Mouse (Mus musculus) erythroblast, embryonic 14.5 days (primary cell): ENCODE measurements around the gene Tspear. TPM values are rescaled to one million over a fixed set of nuclear protein-coding genes. Genes with fewer than 3 reads are reported as not detected.
A peak's percentile ranks its signal among the peaks of the same experiment; 100 is the strongest.

ENCODE experiments used
- H3K27me3 ChIP-seq: 2 replicates; pipeline ENCODE4 v1.6.1; 2012; ENCODE audit warnings: inconsistent platforms; ENCODE audit not compliant: control insufficient read depth
- H3K36me3 ChIP-seq: 2 replicates; pipeline ENCODE4 v1.6.1; 2012; ENCODE audit warnings: mild to moderate bottlenecking, inconsistent platforms; ENCODE audit not compliant: control insufficient read depth
- H3K4me1 ChIP-seq: 2 replicates; pipeline ENCODE4 v1.6.1; 2012; ENCODE audit warnings: inconsistent platforms; ENCODE audit not compliant: control insufficient read depth
- H3K4me3 ChIP-seq: replicated peaks from 2 replicates; pipeline ENCODE3; 2012; ENCODE audit warnings: moderate library complexity, mild to moderate bottlenecking, inconsistent platforms
- H3K9me3 ChIP-seq: 2 replicates; pipeline ENCODE4 v1.6.1; 2012; ENCODE audit warnings: low read length, inconsistent platforms, mixed read lengths; ENCODE audit not compliant: control insufficient read depth
- GATA1 ChIP-seq: IDR thresholded peaks from 2 replicates; pipeline ENCODE4 v1.6.1; 2012; ENCODE audit warnings: low read length, inconsistent platforms, mixed read lengths
- TAL1 ChIP-seq: IDR thresholded peaks from 3 replicates; pipeline ENCODE4 v1.6.1; 2012; ENCODE audit warnings: low read length, inconsistent platforms, mixed read lengths
- polyA plus RNA-seq: library from polyadenylated mRNA; stranded (reverse); fragments of >175 nt; gene quantifications from 2 replicates; pipeline ENCODE4 v1.2.3, GENCODE M21; 2012

The Tspear gene
- polyA plus RNA-seq, 1 experiment, result not detected

DNA sequence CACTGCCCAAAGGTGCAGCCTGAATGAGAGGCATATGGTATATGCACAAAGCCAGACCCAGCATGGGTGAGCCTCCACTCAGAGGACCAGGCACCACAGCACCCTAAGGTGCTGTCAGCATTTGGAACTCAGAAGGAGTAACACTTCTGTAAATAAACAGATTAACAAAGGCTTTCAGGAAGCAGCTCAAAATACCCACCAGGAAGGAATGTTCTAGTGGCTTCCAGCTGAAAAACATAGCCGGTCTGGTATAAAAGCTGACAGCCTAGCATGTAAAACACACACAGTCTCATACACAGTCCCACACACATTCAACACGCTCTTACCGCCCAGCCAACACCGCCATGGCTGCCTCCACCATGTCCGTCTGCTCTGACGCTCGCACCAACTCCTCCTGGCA lies 175.3 kb downstream of the Tspear start, which contains the start of gene Gm3285:
TSS of gene Gm3285 (plus strand) at position 301 of the 400 bp plus-strand sequence.
- Histone ChIP-seq H3K27me3 (no peaks in the 10 kb centered on the region), H3K4me3 (no peak within 1 kb of the TSS)
- TF ChIP-seq GATA1, result no peak
- TF ChIP-seq TAL1, result no peak

DNA sequence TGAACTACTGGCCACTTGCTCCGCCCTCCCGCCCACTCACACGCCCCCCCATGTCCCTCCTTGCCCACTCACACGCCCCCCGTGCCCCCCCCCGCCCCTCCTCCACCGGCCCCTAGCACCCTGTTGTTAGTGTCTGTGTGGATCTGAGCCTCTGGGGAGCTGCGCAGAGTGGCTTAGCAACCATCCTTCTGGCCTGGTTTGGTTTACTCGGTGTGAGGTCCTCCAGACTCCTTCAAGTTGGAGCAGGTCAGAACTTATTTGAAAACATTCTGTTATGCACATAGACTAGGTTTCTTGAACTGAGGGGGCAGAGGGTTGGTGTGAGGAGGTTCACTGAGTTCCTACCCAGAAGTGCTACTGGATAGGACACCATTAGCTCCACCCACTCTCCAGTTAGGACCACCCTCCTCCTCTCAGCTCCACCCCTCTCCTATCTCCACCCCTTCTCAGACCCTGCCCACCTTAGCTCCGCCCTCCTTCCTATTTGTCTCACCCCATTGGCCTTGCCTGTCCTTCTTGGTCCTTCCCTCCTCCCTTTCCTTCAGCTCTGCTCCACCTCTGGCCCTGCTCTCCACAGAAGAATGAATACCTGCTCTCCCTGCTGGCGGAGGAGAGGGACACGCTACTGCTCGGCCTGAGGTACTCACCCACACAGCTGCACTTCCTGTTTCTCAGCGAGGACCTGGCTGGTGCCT lies 177.8 kb downstream of the Tspear start:
- Histone ChIP-seq H3K4me3 (peak overlapping the region; percentile 14), H3K36me3 (no peaks in the 10 kb centered on the region), H3K27me3 (no peaks in the 10 kb centered on the region), H3K4me1 (peaks cover 5% of the 10 kb centered on the region), H3K9me3 (no peaks in the 10 kb centered on the region)
- TF ChIP-seq TAL1 (no peak), GATA1 (no peak)

More for the DNA sequence above, 175.3 kb downstream of the Tspear start, which contains the start of gene Gm3285:
- H3K9me3 ChIP-seq, result peaks cover 4% of the 10 kb centered on the region; the same call in 1 of the 2 replicates
- peaks cover 5% of the 10 kb centered on the region for H3K4me1 ChIP-seq
- no peaks in the 10 kb centered on the region for H3K36me3 ChIP-seq

DNA sequence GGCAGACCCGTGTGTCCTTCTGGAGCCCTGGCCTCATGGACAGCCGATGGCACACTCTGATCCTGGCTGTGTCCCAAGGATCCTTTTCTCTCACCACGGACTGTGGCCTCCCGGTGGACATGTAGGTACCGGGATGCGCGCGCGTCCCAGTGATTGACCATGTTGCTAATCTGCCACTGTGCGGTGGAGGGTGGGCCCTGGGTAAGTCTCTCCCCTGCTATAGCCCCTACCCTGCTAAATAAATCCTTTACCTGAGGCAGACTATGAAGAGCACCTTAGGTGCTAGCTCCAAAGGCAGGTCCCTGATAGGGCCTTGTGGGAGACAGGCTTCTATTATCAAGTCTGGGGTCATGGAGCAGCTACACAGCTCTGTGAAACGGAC lies 178.4 kb downstream of the Tspear start:
- TF ChIP-seq GATA1 (no peak), TAL1 (no peak)
- H3K36me3 ChIP-seq, result no peaks in the 10 kb centered on the region
- no peaks in the 10 kb centered on the region for H3K27me3 ChIP-seq
- peak overlapping the region; percentile 14 for H3K4me3 ChIP-seq
- H3K9me3 ChIP-seq, result no peaks in the 10 kb centered on the region
- peaks cover 5% of the 10 kb centered on the region for H3K4me1 ChIP-seq

DNA sequence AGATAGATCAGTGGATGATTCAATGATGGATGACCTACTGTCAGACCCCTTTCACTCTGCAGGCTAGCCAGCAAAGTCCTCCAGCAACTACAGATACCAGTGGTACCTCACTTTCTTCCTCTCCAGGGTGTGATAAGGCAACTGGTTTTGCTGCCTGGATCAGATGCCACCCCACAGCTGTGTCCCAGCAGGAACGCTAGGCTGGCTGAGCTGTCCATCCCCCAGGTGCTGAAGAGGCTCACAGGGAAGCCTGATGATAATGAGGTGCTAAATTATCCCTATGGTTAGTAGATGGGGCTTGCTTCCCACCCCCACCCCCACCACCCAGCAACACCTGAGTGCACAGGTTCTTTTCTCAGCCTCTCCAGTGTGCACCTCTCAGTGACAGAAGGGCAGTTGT lies 181.2 kb downstream of the Tspear start:
- no peak overlapping the region for H3K4me3 ChIP-seq
- peaks cover 5% of the 10 kb centered on the region for H3K4me1 ChIP-seq
- H3K9me3 ChIP-seq, result peaks cover 3% of the 10 kb centered on the region
- no peaks in the 10 kb centered on the region for H3K36me3 ChIP-seq
- TF ChIP-seq GATA1 (no peak), TAL1 (no peak)
- no peaks in the 10 kb centered on the region for H3K27me3 ChIP-seq

DNA sequence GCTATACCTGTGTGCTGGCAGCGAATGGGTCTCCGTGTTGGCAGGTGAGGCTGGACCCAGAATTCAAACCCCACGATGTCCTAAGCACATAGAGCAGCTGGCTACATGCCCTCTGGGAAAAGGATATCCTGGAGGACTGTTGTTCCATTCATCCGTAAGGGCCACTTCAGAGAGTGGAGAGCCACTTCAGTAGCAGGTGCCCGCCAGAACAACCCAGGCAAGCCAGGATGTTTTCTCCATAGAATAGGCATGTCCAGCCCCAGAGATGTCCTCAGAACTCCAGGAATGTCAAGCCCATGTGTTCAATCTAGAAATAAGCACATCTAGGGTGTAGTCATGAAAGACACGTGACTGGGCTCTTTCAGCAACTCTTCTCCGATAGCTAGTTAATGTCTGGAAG lies 183.3 kb downstream of the Tspear start:
- no peak for TF ChIP-seq TAL1
- no peak for TF ChIP-seq GATA1
- Histone ChIP-seq H3K27me3 (no peaks in the 10 kb centered on the region), H3K9me3 (peaks cover 3% of the 10 kb centered on the region), H3K36me3 (no peaks in the 10 kb centered on the region), H3K4me3 (no peak overlapping the region), H3K4me1 (peaks cover 1% of the 10 kb centered on the region)

DNA sequence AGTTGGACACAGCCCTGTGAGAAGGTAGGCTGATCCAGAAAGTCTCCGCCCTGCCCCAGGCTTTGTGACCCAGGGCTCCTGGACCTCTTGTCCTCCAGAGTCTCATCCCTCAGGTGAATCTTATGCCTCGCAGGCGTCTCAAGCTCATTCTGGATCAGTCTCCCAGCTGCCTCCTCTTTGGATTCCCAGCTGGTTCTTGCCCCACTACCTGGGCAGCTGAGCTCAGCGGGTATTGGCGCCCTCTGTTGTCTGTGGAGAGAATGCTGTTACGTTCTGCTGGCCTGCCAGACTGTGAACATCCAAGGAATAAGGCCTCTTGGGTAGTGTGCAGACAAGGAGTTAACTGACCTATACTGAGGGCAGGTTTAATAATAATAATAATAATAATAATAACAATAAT lies 192.6 kb downstream of the Tspear start:
- Histone ChIP-seq H3K9me3 (peaks cover 2% of the 10 kb centered on the region; the same call in 1 of the 2 replicates), H3K4me3 (no peak overlapping the region), H3K36me3 (no peaks in the 10 kb centered on the region), H3K4me1 (no peaks in the 10 kb centered on the region), H3K27me3 (no peaks in the 10 kb centered on the region)
- no peak for TF ChIP-seq GATA1
- TF ChIP-seq TAL1, result no peak

DNA sequence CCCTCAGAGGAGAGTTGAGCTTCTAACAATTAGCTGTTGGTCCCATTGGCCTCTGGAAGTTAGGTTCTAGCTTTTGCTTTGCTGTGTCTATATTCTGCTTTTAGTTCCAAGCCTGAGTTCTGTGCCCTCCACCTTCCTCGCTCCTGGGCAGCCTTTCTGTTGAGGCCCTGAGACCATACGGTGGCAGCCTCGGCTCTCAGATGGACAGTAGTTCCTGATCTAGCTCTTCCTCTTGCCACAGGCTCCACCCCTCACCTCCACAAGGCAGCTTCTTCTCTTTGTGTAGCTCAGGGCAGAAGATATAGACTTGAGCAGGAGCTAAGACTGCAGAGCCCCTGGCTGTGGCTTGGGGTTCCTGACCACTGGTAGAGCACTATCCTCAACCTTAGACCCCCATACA lies 193.9 kb downstream of the Tspear start:
- H3K4me3 ChIP-seq, result no peak overlapping the region
- H3K36me3 ChIP-seq, result no peaks in the 10 kb centered on the region
- TF ChIP-seq TAL1 (no peak), GATA1 (no peak)
- H3K27me3 ChIP-seq, result no peaks in the 10 kb centered on the region
- no peaks in the 10 kb centered on the region for H3K4me1 ChIP-seq
- H3K9me3 ChIP-seq, result peaks cover 2% of the 10 kb centered on the region; the same call in 1 of the 2 replicates

DNA sequence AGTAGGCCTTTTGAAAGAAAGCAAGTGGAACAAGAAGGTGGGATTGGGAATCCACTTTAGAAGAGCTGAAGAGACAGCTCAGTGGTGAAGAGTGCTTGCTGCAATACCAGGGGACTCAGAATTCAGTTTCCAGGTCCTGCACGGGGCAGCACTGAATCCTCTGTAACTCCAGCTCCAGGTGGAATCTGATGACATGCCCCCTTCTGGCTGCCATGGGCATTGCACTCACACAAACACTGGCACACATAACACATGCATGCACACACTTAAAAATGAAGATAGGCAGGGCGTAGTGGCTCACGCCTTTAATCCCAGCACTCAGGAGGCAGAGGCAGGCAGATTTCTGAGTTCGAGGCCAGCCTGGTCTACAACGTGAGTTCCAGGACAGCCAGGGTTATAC lies 196.2 kb downstream of the Tspear start:
- H3K9me3 ChIP-seq, result peaks cover 2% of the 10 kb centered on the region; the same call in 1 of the 2 replicates
- TF ChIP-seq GATA1 (no peak), TAL1 (no peak)
- H3K4me1 ChIP-seq, result no peaks in the 10 kb centered on the region
- H3K4me3 ChIP-seq, result no peak overlapping the region
- H3K36me3 ChIP-seq, result no peaks in the 10 kb centered on the region
- no peaks in the 10 kb centered on the region for H3K27me3 ChIP-seq

DNA sequence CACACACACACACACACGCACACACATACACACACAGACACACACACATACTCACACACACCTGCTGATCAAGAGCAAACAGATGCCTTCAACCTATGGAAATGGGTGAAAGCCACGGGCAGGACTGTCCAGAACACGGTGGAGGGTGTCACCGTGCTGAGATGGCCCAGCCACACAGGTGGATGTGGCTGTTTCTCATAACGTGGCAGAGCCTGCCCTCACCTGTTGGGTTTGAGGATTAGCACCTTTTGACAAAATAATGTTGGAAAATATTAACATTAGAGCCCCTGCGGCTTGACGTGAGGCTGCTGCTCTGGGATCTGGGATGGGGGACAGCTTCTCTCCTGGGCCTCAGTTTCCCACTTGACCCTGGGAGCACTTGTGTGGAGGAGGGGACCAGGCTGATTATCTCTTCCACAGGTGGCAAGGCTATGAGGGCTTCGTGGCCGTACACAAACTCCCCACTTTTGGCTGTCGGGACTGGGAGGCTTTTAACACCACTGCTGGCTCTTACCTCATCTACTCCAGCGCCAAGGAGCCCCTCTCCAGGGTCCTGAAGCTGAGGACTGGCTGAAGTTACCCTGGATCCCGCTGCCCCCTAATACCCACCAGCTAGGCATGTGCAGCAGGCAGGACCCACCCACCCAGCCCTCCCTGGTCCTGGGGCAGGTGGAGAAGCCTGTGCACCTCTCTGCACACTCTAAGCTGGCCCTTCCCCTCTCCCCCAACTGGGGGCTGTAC lies 199.8 kb downstream of the Tspear start:
- H3K36me3 ChIP-seq, result no peaks in the 10 kb centered on the region
- H3K9me3 ChIP-seq, result peaks cover 2% of the 10 kb centered on the region; the same call in 1 of the 2 replicates
- no peaks in the 10 kb centered on the region for H3K4me1 ChIP-seq
- H3K27me3 ChIP-seq, result no peaks in the 10 kb centered on the region
- no peak for TF ChIP-seq TAL1
- H3K4me3 ChIP-seq, result no peak overlapping the region

DNA sequence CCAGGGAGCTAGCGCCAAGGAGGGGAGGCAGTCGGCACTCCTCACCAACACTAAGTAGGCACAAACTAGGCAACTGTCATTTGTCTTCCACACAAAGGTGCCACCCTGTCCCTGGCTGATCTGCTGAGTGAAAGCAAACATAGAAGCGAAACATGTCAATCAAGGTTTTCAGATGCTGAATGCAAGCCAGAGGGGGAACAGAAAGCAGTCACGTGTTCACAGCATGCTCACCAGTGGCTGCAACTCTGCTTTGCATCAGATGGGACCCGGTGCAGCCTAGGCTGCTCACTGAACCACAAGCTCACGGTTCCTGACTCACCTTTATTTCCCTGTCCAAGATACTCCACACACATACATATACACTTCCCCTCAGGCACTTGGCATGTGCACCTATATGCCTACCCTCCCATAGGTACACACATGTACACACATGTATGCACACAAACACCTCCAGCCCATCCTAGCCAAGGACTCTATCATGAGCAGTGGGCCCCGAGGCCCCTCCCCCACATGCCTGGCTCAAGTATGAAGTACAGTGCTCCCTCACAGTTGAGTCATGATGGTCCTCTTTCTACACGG lies 204.7 kb downstream of the Tspear start:
- TF ChIP-seq TAL1, result no peak
- TF ChIP-seq GATA1, result no peak
- Histone ChIP-seq H3K4me1 (no peaks in the 10 kb centered on the region), H3K36me3 (no peaks in the 10 kb centered on the region), H3K9me3 (no peaks in the 10 kb centered on the region), H3K27me3 (no peaks in the 10 kb centered on the region), H3K4me3 (no peak overlapping the region)
